ENCODE assay signal across 7 mouse cellular contexts in the genomic region with DNA sequence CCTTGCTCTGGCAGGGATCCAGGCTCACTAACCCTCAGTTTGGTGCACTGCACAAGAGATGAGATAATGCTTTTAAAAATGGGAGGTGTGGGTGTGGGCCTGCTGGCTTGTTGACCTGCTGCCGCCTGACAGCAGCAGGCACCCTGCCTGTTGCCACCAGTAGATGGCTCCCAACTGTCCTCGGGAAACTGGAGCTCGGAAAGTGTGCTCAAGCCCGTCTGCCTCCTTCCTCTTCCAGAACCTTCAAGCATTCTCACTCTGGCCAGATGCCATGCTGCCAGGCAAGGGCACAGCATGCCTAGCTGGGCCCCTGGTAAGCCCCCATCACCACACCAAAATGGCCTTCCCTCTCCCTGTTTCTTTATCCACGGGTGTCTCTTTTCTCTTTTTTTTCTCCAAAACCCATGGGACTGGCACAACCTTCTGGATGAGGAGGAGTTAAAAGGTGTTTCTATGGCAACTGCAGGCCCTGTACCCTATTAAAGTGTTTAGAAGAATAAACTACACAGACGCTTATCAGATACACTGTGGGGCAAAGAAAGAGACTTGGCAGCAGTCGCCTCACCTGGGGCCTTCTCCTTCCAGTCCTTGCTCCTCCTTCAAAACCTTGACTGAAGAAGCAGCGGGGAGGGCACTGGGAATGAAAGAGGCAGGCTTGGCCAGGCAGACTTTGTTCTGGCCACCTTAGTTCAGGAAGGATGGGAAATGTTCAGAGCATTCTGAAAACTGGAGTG. TPM values are rescaled to one million over a fixed set of nuclear protein-coding genes. Genes with fewer than 3 reads are reported as not detected.
DNase-seq lines count a peak whose midpoint lies in the region; TF ChIP-seq lines count a peak whose summit lies in the region.

No protein-coding gene starts in this region.

- H3K4me1 ChIP-seq in midbrain, embryonic 10.5 days: peaks cover 59% of the 10 kb centered on the region
- H3K4me1 ChIP-seq in small intestine, adult 2 months (ENCODE audit: control insufficient read depth, insufficient read depth, insufficient read length, low read length): peaks cover 13% of the 10 kb centered on the region

- no peaks in the 10 kb centered on the region for H3K36me3 ChIP-seq in midbrain, embryonic 10.5 days
- no peaks in the 10 kb centered on the region for H3K36me3 ChIP-seq in small intestine, adult 2 months (ENCODE audit: control insufficient read depth, insufficient read depth, low read length)

- peaks cover 40% of the 10 kb centered on the region for H3K27me3 ChIP-seq in midbrain, embryonic 10.5 days (ENCODE audit: low read depth, poor library complexity, severe bottlenecking)
- H3K27me3 ChIP-seq in small intestine, adult 2 months (ENCODE audit: control insufficient read depth, insufficient read depth, low read length): 0 out of 2 replicates have a peak, but pooled peaks cover 3% of the 10 kb centered on the region

- H3K9me3 ChIP-seq in midbrain, embryonic 10.5 days (replicated peaks): no peaks in the 10 kb centered on the region

- intact Hi-C loops in left cerebral cortex, postnatal 4 days (cut with DNase I): loop anchor here (5.0 kb wide), 1 partner anchor 149 kb away; no protein-coding TSS in a partner anchor

- peak overlapping the region; percentile 67; the same call in 1 of the 2 replicates for H3K4me3 ChIP-seq in midbrain, embryonic 10.5 days
- peak overlapping the region; percentile 28 for H3K4me3 ChIP-seq in small intestine, adult 2 months (ENCODE audit: low read depth, low read length)

- H3K27ac ChIP-seq in midbrain, embryonic 10.5 days (replicated peaks): no peak overlapping the region
- H3K27ac ChIP-seq in small intestine, adult 2 months (ENCODE audit: insufficient read depth, low read depth, low read length): no peak overlapping the region

- no peak for TF ChIP-seq POLR2A in small intestine, adult 2 months (IDR thresholded peaks at IDR 0.05; ENCODE audit: low read depth, low read length)

- peak; percentile 81 for TF ChIP-seq CTCF in small intestine, adult 2 months (IDR thresholded peaks at IDR 0.05; ENCODE audit: extremely low read depth, insufficient read length, insufficient replicate concordance, low read depth, low read length)

- peak; percentile 88 to 90 for DNase-seq in adrenal gland, postnatal 36 days
- DNase-seq in embryo, embryonic 9.5 days (ENCODE audit: extremely low spot score): peak; percentile 67
- DNase-seq in heart, adult 11 months: peak; percentile 98
- peak; percentile 86 for DNase-seq in kidney, adult 11 months
- peak; percentile 89 for DNase-seq in left cerebral cortex, postnatal 4 days
- peak; percentile 60 for DNase-seq in midbrain, embryonic 10.5 days (ENCODE audit: low spot score)

- 33% methylated on average over 8 of the region's 8 CpGs for WGBS in midbrain, embryonic 10.5 days
- WGBS in small intestine, adult 2 months: 6% methylated on average over 8 of the region's 8 CpGs

RNA-seq across cellular contexts. Expression of a gene that starts 2.8 kb away (rescaled TPM):
- total RNA-seq in adrenal gland, postnatal 36 days (2021): 100 to 1,000 TPM; 434 to 635 TPM
- total RNA-seq in left cerebral cortex, postnatal 4 days (2021): 10 to 100 TPM; 40.2 to 42.6 TPM
- 21.2 and 25.7 TPM in 2 replicates for polyA plus RNA-seq in midbrain, embryonic 10.5 days (2016; fragmentation: Nextera tagmentation; extraction: Ambion mirVana)
- 12.4 and 15.3 TPM in 2 replicates for polyA plus RNA-seq in small intestine, adult 2 months (2012; rRNA removed)

Comparison
In these comparisons a context has a peak if more than half of its experiments do, and no peak if none do; other contexts are left out.
1. RNA of a gene that starts 2.8 kb away (total RNA-seq): 434 to 635 TPM in adrenal gland, postnatal 36 days; 40.2 to 42.6 TPM in left cerebral cortex, postnatal 4 days; every median in the first group is over 4 times any median in the second.
2. Peak in every context shown above with its lines, with median percentiles within 50 percentile points of each other: DNase-seq.